In genomic region chr6:50503779-50504178, GRCm38 (mm10) we compare ENCODE assay signal across 17 mouse cellular contexts. TPM values are rescaled to one million over a fixed set of nuclear protein-coding genes. Genes with fewer than 3 reads are reported as not detected.
DNase-seq lines count a peak whose midpoint lies in the region; ATAC-seq lines count a peak whose summit lies in the region.
"Had no signal": no experiment of that assay in that cellular context is flagged by ENCODE, and none has a peak within 500 bp of the region (broad histone marks: within the 10 kb centered on the region; RNA-seq: fewer than 3 reads in every experiment).

No protein-coding gene starts in this region.

- H3K9ac ChIP-seq in kidney, embryonic 14.5 days (ENCODE audit: low read depth, low read length), result no peak overlapping the region
- no peak overlapping the region for H3K9ac ChIP-seq in kidney, embryonic 15.5 days
- H3K9ac ChIP-seq in limb, embryonic 13.5 days, result no peak overlapping the region
- no peak overlapping the region for H3K9ac ChIP-seq in kidney, embryonic 16.5 days (replicated peaks; ENCODE audit: low read length)
- H3K9ac ChIP-seq: forebrain, embryonic 13.5 days; hindbrain, embryonic 15.5 days had no signal

- H3K36me3 ChIP-seq in kidney, embryonic 14.5 days (ENCODE audit: control insufficient read depth, insufficient read depth, low read length), result no peaks in the 10 kb centered on the region
- no peaks in the 10 kb centered on the region for H3K36me3 ChIP-seq in kidney, embryonic 15.5 days
- H3K36me3 ChIP-seq in limb, embryonic 13.5 days, result no peaks in the 10 kb centered on the region
- H3K36me3 ChIP-seq in kidney, embryonic 16.5 days (ENCODE audit: insufficient read depth, low read length), result no peaks in the 10 kb centered on the region
- H3K36me3 ChIP-seq: hindbrain, embryonic 15.5 days had no signal

- DNase-seq in CD4-positive helper T cell, adult 2 months (ENCODE audit: low read depth, low spot score), result peak; percentile 29
- peak; percentile 19 for DNase-seq in CD4-positive, CD25-positive, alpha-beta regulatory T cell, adult 2 months (ENCODE audit: low read depth, low spot score)
- no peak for DNase-seq in embryo, embryonic 11 days
- no peak for DNase-seq in Muller cell, postnatal 12 days (ENCODE audit: inconsistent ontology term)
- DNase-seq: cerebellum, adult 11 months; cerebellum, postnatal 25 days; heart, adult 2 months; retina, postnatal 1 day; thymus, postnatal 36 days had no signal

- ATAC-seq in kidney, embryonic 14.5 days (ENCODE audit: low FRiP score, low TSS enrichment), result no peak
- ATAC-seq in kidney, embryonic 15.5 days (replicated peaks; ENCODE audit: low FRiP score), result no peak
- peak; percentile 77 for ATAC-seq in limb, embryonic 13.5 days (ENCODE audit: low FRiP score, low read depth)
- no peak for ATAC-seq in kidney, embryonic 16.5 days (ENCODE audit: low FRiP score, low TSS enrichment)
- ATAC-seq: forebrain, embryonic 13.5 days had no signal

- H3K4me2 ChIP-seq in kidney, embryonic 14.5 days (replicated peaks; ENCODE audit: low read depth, low read length), result no peak overlapping the region
- H3K4me2 ChIP-seq in kidney, embryonic 15.5 days, result no peak overlapping the region
- peak overlapping the region; percentile 45 for H3K4me2 ChIP-seq in limb, embryonic 13.5 days (replicated peaks)
- H3K4me2 ChIP-seq in kidney, embryonic 16.5 days (replicated peaks; ENCODE audit: low read depth, low read length), result no peak overlapping the region
- H3K4me2 ChIP-seq: forebrain, embryonic 13.5 days; hindbrain, embryonic 15.5 days had no signal

- H3K9me3 ChIP-seq in kidney, embryonic 14.5 days (ENCODE audit: control insufficient read depth, low read length), result peaks cover 3% of the 10 kb centered on the region; the same call in 1 of the 2 replicates
- no peaks in the 10 kb centered on the region for H3K9me3 ChIP-seq in kidney, embryonic 15.5 days (replicated peaks)
- no peaks in the 10 kb centered on the region for H3K9me3 ChIP-seq in limb, embryonic 13.5 days
- no peaks in the 10 kb centered on the region for H3K9me3 ChIP-seq in kidney, embryonic 16.5 days (ENCODE audit: low read length)
- H3K9me3 ChIP-seq: forebrain, embryonic 13.5 days; hindbrain, embryonic 15.5 days had no signal

- H3K4me1 ChIP-seq in kidney, embryonic 14.5 days (ENCODE audit: control insufficient read depth, insufficient read depth, low read length), result no peaks in the 10 kb centered on the region
- H3K4me1 ChIP-seq in kidney, embryonic 15.5 days, result 0 out of 2 replicates have a peak, but pooled peaks cover 4% of the 10 kb centered on the region
- peaks cover 30% of the 10 kb centered on the region for H3K4me1 ChIP-seq in limb, embryonic 13.5 days
- H3K4me1 ChIP-seq in kidney, embryonic 16.5 days (ENCODE audit: insufficient read depth, low read length), result peaks cover 4% of the 10 kb centered on the region; the same call in 1 of the 2 replicates
- H3K4me1 ChIP-seq: forebrain, embryonic 13.5 days had no signal

- H3K27me3 ChIP-seq in kidney, embryonic 14.5 days (ENCODE audit: control insufficient read depth, insufficient read depth, low read length), result no peaks in the 10 kb centered on the region
- H3K27me3 ChIP-seq in kidney, embryonic 15.5 days, result no peaks in the 10 kb centered on the region
- no peaks in the 10 kb centered on the region for H3K27me3 ChIP-seq in limb, embryonic 13.5 days
- H3K27me3 ChIP-seq in kidney, embryonic 16.5 days (ENCODE audit: insufficient read depth, low read length), result no peaks in the 10 kb centered on the region
- H3K27me3 ChIP-seq: forebrain, embryonic 13.5 days; hindbrain, embryonic 15.5 days; Patski had no signal

- H3K4me3 ChIP-seq in kidney, embryonic 14.5 days (ENCODE audit: low read length), result no peak overlapping the region
- H3K4me3 ChIP-seq in kidney, embryonic 15.5 days (replicated peaks), result no peak overlapping the region
- H3K4me3 ChIP-seq in limb, embryonic 13.5 days, result no peak overlapping the region
- no peak overlapping the region for H3K4me3 ChIP-seq in kidney, embryonic 16.5 days (ENCODE audit: low read length)
- H3K4me3 ChIP-seq: forebrain, embryonic 13.5 days; heart, adult 2 months; hindbrain, embryonic 15.5 days; megakaryocyte, embryonic 14.5 days had no signal

- WGBS in kidney, embryonic 14.5 days, result 39% methylated on average over 8 of the region's 8 CpGs
- WGBS in kidney, embryonic 15.5 days, result 39% methylated on average over 8 of the region's 8 CpGs
- WGBS in limb, embryonic 13.5 days, result 14% methylated on average over 8 of the region's 8 CpGs
- 38% methylated on average over 8 of the region's 8 CpGs for WGBS in kidney, embryonic 16.5 days

- peak overlapping the region; percentile 4; the same call in 1 of the 2 replicates for H3K27ac ChIP-seq in kidney, embryonic 14.5 days (ENCODE audit: low read depth, low read length)
- no peak overlapping the region for H3K27ac ChIP-seq in kidney, embryonic 15.5 days
- peak overlapping the region; percentile 67; the same call in 1 of the 2 replicates for H3K27ac ChIP-seq in limb, embryonic 13.5 days
- H3K27ac ChIP-seq in kidney, embryonic 16.5 days (ENCODE audit: low read length), result no peak overlapping the region
- H3K27ac ChIP-seq: forebrain, embryonic 13.5 days; heart, adult 2 months; hindbrain, embryonic 15.5 days had no signal

RNA-seq across cellular contexts. Expression of gene Osbpl3, which starts 47.8 kb away (rescaled TPM):
- polyA plus RNA-seq in kidney, embryonic 14.5 days (2014; fragmentation: Nextera tagmentation; extraction: Ambion mirVana), result 11.4 and 17.0 TPM in 2 replicates
- 15.7 and 16.7 TPM in 2 replicates for polyA plus RNA-seq in kidney, embryonic 15.5 days (2015; fragmentation: Nextera tagmentation; extraction: Ambion mirVana)
- polyA plus RNA-seq in limb, embryonic 13.5 days (2015; fragmentation: Nextera tagmentation; extraction: Ambion mirVana), result 14.0 and 15.3 TPM in 2 replicates
- polyA plus RNA-seq in kidney, embryonic 16.5 days (2015; fragmentation: Nextera tagmentation; extraction: Ambion mirVana), result 18.2 and 22.5 TPM in 2 replicates

Comparison
In these comparisons a context has a peak if more than half of its experiments do, and no peak if none do; other contexts are left out.
1. H3K27ac ChIP-seq: peak in kidney, embryonic 14.5 days (single experiment) and limb, embryonic 13.5 days (single experiment); none in kidney, embryonic 15.5 days (single experiment) and kidney, embryonic 16.5 days (single experiment).
2. DNase-seq: peak in CD4-positive helper T cell, adult 2 months (single experiment) and CD4-positive, CD25-positive, alpha-beta regulatory T cell, adult 2 months (single experiment); none in embryo, embryonic 11 days (single experiment) and Muller cell, postnatal 12 days (single experiment).